Mouse (Mus musculus) lung, postnatal 0 days (tissue): Measurements from ENCODE around the gene St3gal5.

Experiments used
- CTCF ChIP-seq: IDR thresholded peaks from 2 replicates; pipeline ENCODE4 v1.5.1; 2016; ENCODE audit warnings: antibody characterized with exemption, mild to moderate bottlenecking
- EP300 ChIP-seq: IDR thresholded peaks from 2 replicates; pipeline ENCODE4 v1.6.1; 2016; ENCODE audit warnings: antibody characterized with exemption, mild to moderate bottlenecking, control low read depth

DNA sequence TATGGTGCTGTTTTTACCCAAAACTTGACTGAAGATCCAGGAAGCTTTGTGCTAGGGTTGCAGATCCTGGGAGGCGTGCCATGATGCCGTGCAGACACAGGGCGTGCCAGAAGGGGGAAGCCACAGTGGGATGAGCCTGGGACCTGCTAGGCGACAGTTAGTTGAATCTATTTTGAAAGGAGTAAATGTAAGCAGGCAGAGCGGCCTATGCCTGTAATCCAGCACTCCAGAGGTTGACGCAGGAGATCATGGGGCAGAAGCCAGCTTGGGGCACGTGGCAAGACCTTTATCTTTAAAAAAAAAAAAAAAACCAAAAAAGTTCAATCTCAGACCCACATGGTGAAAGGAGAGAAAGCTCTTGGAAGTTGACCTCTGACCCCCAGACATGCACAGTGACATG lies 55.3 kb downstream of the St3gal5 start:
- TF ChIP-seq CTCF = no peak
- TF ChIP-seq EP300 = no peak
